Mouse (Mus musculus) ES-E14 (cell line): ENCODE results near the gene Ski. TPM values are rescaled to one million over a fixed set of nuclear protein-coding genes. Genes with fewer than 3 reads are reported as not detected.
A peak's percentile ranks its signal among the peaks of the same experiment; 100 is the strongest.

Experiments
- DNase-seq: peaks from one replicate; pipeline ENCODE4 v3.0.0-alpha.2; 2013; ENCODE audit warnings: low read depth, low spot score
- H3K27ac ChIP-seq: 2 replicates; pipeline ENCODE4 v1.5.1; 2012; ENCODE audit warnings: low read depth, mild to moderate bottlenecking, low read length, moderate library complexity, mixed read lengths; ENCODE audit not compliant: poor library complexity, insufficient read depth, severe bottlenecking
- H3K36me3 ChIP-seq: 2 replicates; pipeline ENCODE4 v1.6.1; 2012; ENCODE audit warnings: mild to moderate bottlenecking, low read length, moderate library complexity, mixed read lengths; ENCODE audit not compliant: control insufficient read depth, poor library complexity, insufficient read depth, severe bottlenecking
- H3K4me1 ChIP-seq, 2 experiments: fragments of 150-350 bp in 1 of 2; sonication (generic) in 1 of 2; 2 replicates each; pipeline ENCODE4 v1.6.1; 2012; ENCODE audit warnings: low read length in 2 of 2, mild to moderate bottlenecking in 1 of 2, mixed read lengths in 1 of 2; ENCODE audit not compliant: control insufficient read depth in 2 of 2, insufficient read depth in 2 of 2, poor library complexity in 1 of 2
- H3K4me3 ChIP-seq, 2 experiments: fragments of 150-350 bp in 1 of 2; sonication (generic) in 1 of 2; 2 replicates each; pipeline ENCODE4 v1.5.1; 2012; ENCODE audit warnings: low read length in 2 of 2, low read depth in 1 of 2, mild to moderate bottlenecking in 1 of 2, mixed read lengths in 1 of 2; ENCODE audit not compliant: insufficient read depth in 1 of 2, poor library complexity in 1 of 2, severe bottlenecking in 1 of 2
- H3K9ac ChIP-seq: 2 replicates; pipeline ENCODE4 v1.6.1; 2012; ENCODE audit warnings: low read depth, mild to moderate bottlenecking, low read length, mixed read lengths; ENCODE audit not compliant: poor library complexity, insufficient read depth, severe bottlenecking
- H3K9me3 ChIP-seq: fragments of 150-350 bp; sonication (generic); 2 replicates; pipeline ENCODE4 v1.6.1; 2012; ENCODE audit warnings: low read depth, mild to moderate bottlenecking, low read length; ENCODE audit not compliant: control insufficient read depth, insufficient read depth
- CHD2 ChIP-seq: IDR thresholded peaks from 2 replicates; pipeline ENCODE4 v1.6.1; 2014; ENCODE audit warnings: mild to moderate bottlenecking, low read depth, low read length, inconsistent platforms
- HCFC1 ChIP-seq: IDR thresholded peaks from 2 replicates; pipeline ENCODE4 v1.6.1; 2012; ENCODE audit warnings: low read length, inconsistent platforms, borderline replicate concordance; ENCODE audit not compliant: insufficient read depth
- MAFK ChIP-seq: IDR thresholded peaks from 2 replicates; pipeline ENCODE4 v1.6.1; 2014; ENCODE audit warnings: mild to moderate bottlenecking, low read depth, low read length, inconsistent platforms; ENCODE audit not compliant: insufficient read depth
- ZC3H11A ChIP-seq: IDR thresholded peaks from 2 replicates; pipeline ENCODE4 v1.6.1; 2012; ENCODE audit warnings: low read depth, mild to moderate bottlenecking, inconsistent platforms, low read length, borderline replicate concordance
- ZNF384 ChIP-seq: IDR thresholded peaks from 2 replicates; pipeline ENCODE4 v1.6.1; 2012; ENCODE audit warnings: low read depth, low read length, inconsistent platforms
- in situ Hi-C, 2 experiments: fragments of 600-800 bp; cut with MboI; formaldehyde crosslinking; loops; one replicate each; pipeline ENCODE4 v1.15.1; 2025; ENCODE audit warnings: low sequenced_read_pairs in 2 of 2, inconsistent platforms in 1 of 2; ENCODE audit not compliant: unreplicated experiment in 2 of 2
- total RNA-seq: library from RNA; depleted of rRNA; stranded (reverse); fragments of 300-350 nt; gene quantifications from 2 replicates; pipeline ENCODE4 v1.2.3, GENCODE M21; 2012

Ski gene
- total RNA-seq, 1 experiment, result 30.2 TPM

GRCm38 (mm10) chr4:155170614-155171212 lies 51.7 kb downstream of the Ski start:
- no peak overlapping the region for H3K4me3 ChIP-seq
- TF ChIP-seq ZNF384, result no peak
- TF ChIP-seq HCFC1, result no peak
- no peak for TF ChIP-seq CHD2
- TF ChIP-seq ZC3H11A, result no peak
- no peak for TF ChIP-seq MAFK
- no peaks in the 10 kb centered on the region; the same call in 1 of the 2 replicates for H3K36me3 ChIP-seq
- peaks cover 26 to 34% of the 10 kb centered on the region in 2 experiments for H3K4me1 ChIP-seq
- in situ Hi-C loops, result no loop called here
- DNase-seq, result no peak
- no peaks in the 10 kb centered on the region for H3K9me3 ChIP-seq
- H3K27ac ChIP-seq, result no peak overlapping the region
- H3K9ac ChIP-seq, result no peak overlapping the region

- no peak for DNase-seq
- Histone ChIP-seq H3K36me3 (no peaks in the 10 kb centered on the region), H3K4me1 (peaks cover 32 to 33% of the 10 kb centered on the region in 2 experiments), H3K9ac (no peak overlapping the region), H3K4me3 (no peak overlapping the region), H3K27ac (no peak overlapping the region), H3K9me3 (no peaks in the 10 kb centered on the region)
- TF ChIP-seq CHD2 (no peak), ZC3H11A (no peak), MAFK (no peak), ZNF384 (no peak), HCFC1 (no peak)
- in situ Hi-C loops, result no loop called here
These were observed 53.5 kb downstream of the Ski start for GRCm38 (mm10) chr4:155168835-155169252.

- no peak for DNase-seq
- in situ Hi-C loops, result no loop called here
- TF ChIP-seq ZNF384, result no peak
- TF ChIP-seq HCFC1, result no peak
- no peak for TF ChIP-seq CHD2
- TF ChIP-seq ZC3H11A, result no peak
- no peak for TF ChIP-seq MAFK
- no peaks in the 10 kb centered on the region for H3K36me3 ChIP-seq
- peaks cover 25 to 40% of the 10 kb centered on the region in 2 experiments; a peak in 3 of 4 replicates for H3K4me1 ChIP-seq
- no peak overlapping the region for H3K27ac ChIP-seq
- no peak overlapping the region for H3K4me3 ChIP-seq
- no peak overlapping the region for H3K9ac ChIP-seq
- no peaks in the 10 kb centered on the region for H3K9me3 ChIP-seq
These were observed 56.5 kb downstream of the Ski start for GRCm38 (mm10) chr4:155165861-155166260.

- TF ChIP-seq MAFK, result no peak
- TF ChIP-seq ZNF384, result no peak
- TF ChIP-seq CHD2, result no peak
- TF ChIP-seq ZC3H11A, result no peak
- TF ChIP-seq HCFC1, result no peak
- in situ Hi-C loops, result no loop called here
- Histone ChIP-seq H3K9me3 (no peaks in the 10 kb centered on the region), H3K36me3 (peaks cover 2% of the 10 kb centered on the region; the same call in 1 of the 2 replicates), H3K27ac (peak overlapping the region; percentile 84), H3K9ac (0 out of 2 replicates have a peak overlapping the region, but pooled peaks have one; percentile 8), H3K4me1 (peaks cover 31 to 46% of the 10 kb centered on the region in 2 experiments; a peak in 3 of 4 replicates), H3K4me3 (no peak overlapping the region)
- DNase-seq, result no peak
These were observed 57.8 kb downstream of the Ski start for GRCm38 (mm10) chr4:155164550-155164949.
